Mouse (Mus musculus) T-helper 17 cell (primary cell): ENCODE data around the gene Ppp2r2d.

ENCODE experiments used
- in situ Hi-C, 2 experiments: fragments of 300-600 bp; cut with MboI, MseI; formaldehyde crosslinking; loops; 1 replicate in 1 of 2; 2 replicates in 1 of 2; pipeline ENCODE4 v1.15.1; 2025; ENCODE audit warnings: high pct_unique_total_duplicates in 2 of 2

Gene Ppp2r2d

DNA sequence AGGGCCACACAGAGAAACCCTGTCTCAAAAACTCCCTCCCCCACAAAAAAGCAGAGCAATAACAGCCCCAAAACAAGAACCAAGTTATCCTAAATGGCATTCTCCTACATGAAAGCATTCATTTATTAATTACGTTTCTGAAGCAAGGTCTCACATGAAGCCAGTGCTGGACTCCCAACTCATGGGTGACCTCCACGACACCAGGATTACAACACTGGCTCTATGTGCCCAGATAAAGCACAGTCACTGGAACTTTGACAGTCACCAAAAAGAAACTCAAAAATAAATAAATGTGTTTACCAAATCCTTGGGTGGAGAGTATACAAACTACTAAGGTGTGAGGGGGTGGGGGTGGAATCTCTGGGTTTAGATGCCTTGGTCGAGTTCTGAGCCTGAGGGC is 67.7 kb downstream of the Ppp2r2d start:
- in situ Hi-C loops = no loop called here

DNA sequence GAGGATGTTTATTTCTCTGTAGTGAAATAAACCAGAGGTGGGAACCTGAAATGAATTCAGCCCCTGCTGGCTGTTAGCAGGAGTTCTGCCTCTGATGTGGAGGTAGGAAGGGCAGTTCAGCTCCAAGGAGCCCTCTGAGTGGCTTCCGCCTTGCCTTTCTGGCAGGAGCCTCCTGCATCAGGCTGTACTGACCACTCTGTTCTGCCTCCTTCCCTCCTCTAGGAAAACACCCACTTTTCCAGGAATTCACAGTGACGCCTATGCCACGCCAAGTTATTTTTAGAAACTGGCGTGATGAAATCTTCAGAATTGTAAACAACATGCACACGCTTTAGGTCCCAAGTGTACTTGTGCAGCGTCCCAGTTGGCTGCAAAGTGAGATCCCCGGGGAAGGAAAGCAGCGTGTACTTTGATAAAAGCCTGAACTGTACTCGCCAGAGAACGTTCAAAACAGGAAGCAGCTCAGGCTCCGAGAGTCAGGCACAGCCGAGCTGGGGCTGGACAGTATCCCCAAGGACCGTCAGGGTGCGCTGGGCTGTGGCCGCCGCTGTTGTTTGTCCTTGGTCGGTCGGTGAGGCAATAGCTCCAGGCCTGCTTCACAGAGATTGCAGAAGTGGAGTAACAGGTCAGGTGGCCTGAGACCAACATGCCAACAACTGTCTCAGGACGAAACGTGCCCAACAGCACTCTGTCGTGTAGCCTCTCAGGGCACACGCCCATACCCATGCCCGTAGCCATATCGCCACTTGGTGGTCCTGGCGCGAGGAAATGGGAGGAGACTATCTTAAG is 73.5 kb downstream of the Ppp2r2d start:
- in situ Hi-C loops = no loop called here

DNA sequence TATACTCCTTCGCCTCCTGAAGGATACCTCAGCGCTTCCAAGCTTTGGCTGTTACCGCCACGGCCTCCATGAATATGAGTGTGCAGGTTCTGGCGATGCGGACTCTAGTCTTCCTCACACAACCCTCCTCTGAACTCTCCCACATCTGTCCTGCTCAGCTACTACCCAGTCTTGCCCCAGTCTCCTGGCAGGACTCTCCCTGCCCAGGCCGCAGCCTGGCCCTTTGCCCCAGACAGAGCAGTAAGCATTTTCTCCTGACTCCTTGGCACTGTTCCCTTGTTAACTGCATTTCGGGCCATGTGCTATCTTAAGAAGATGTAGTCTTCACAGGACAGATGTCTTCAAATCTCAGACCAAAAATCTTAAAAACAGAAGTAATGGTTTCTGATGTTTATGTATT is 75.7 kb downstream of the Ppp2r2d start:
- in situ Hi-C loops = loop anchor here (5.0 to 10.0 kb wide), 3 partner anchors 79 to 1447 kb away; no protein-coding TSS in a partner anchor

DNA sequence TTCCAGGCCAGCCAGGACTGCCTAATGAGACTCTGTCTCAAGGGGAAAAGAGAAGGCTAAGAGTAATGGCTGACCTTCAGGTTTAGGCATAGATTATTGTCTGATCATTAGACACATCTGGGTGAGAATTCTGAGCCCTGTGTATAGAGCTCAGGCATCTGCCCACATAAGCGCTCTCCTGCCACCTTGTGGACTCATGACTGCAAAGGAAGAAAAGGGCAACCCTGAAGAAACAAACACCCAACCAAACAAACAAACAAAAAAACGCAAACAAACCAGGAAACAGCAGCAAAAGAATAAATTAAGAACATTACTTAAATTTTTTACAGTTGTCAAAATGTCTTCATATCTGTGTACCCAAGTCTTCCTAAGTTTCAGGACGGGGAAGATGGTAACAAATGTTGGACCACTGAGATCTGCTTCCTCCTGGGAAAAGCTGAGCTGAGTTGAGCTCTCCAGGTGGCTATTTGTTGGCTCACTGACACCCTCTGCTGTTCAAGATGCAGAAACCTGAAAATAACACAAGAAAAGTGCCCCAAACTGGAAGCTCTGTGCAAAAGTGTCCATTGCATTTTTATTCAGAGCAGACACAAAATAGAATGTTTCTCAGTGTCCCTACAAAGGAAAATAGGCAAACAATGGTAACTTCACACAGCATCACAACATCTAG is 78.0 kb downstream of the Ppp2r2d start:
- in situ Hi-C loops = loop anchor here (5.0 to 10.0 kb wide), 3 partner anchors 82 to 1449 kb away; no protein-coding TSS in a partner anchor

DNA sequence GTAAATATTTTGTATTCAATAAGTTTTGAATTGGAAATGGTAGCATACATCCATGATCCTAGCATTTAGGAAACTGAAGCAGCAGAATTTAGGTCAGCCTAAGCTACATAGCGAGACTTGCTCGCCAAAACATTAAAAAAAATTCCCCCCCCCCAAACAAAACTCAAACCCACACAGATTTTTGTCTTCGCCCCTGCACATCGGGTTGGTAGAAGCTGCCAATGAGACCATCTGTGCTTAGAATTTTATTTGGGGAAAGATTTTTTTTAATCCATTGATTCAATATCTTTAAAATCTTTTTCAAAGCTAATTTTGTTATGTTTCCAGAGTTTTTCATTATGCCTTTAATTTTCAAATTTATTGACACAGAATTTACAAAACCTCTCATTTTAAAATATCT is 82.6 kb downstream of the Ppp2r2d start:
- in situ Hi-C loops = loop anchor here in 1 of 2 experiments (10.0 kb wide), 1 partner anchor 1454 kb away; no protein-coding TSS in a partner anchor
